Comparison of ENCODE assay signal across 12 mouse cellular contexts in genomic region chr3:94710591-94710990, GRCm38 (mm10). TPM values are rescaled to one million over a fixed set of nuclear protein-coding genes. Genes with fewer than 3 reads are reported as not detected.
DNase-seq lines count a peak whose midpoint lies in the region; ATAC-seq and TF ChIP-seq lines count a peak whose summit lies in the region.
"Not testable (repeated sequence)": the region's sequence is repeated elsewhere in the genome, so short reads cannot be mapped to it uniquely, and the experiment has no call there.
"Had no signal": no experiment of that assay in that cellular context is flagged by ENCODE, and none has a peak within 500 bp of the region (broad histone marks: within the 10 kb centered on the region; RNA-seq: fewer than 3 reads in every experiment).

No protein-coding gene starts in this region.

- not testable (repeated sequence) for TF ChIP-seq CTCF in liver, embryonic 14.5 days (IDR thresholded peaks at IDR 0.05; ENCODE audit: low read depth); lung, embryonic 14.5 days (IDR thresholded peaks at IDR 0.05; ENCODE audit: low read depth); lung, postnatal 0 days (IDR thresholded peaks at IDR 0.05)

- not testable (repeated sequence) for DNase-seq in liver, embryonic 11.5 days (ENCODE audit: low spot score); liver, embryonic 14.5 days (ENCODE audit: low read depth in 3 of 3, low spot score in 3 of 3); lung, embryonic 14.5 days; lung, postnatal 0 days (ENCODE audit: low spot score)

- not testable (repeated sequence) for H3K27me3 ChIP-seq in heart, embryonic 12.5 days (replicated peaks); intestine, embryonic 15.5 days (replicated peaks); liver, embryonic 11.5 days (replicated peaks; ENCODE audit: control insufficient read depth, insufficient read depth, low read length); liver, embryonic 14.5 days (ENCODE audit: control insufficient read depth, insufficient read depth, low read length); lung, embryonic 14.5 days (ENCODE audit: insufficient read depth, low read length); lung, postnatal 0 days (replicated peaks; ENCODE audit: insufficient read depth, low read length)

- not testable (repeated sequence) for H3K36me3 ChIP-seq in heart, embryonic 12.5 days; intestine, embryonic 15.5 days; liver, embryonic 11.5 days (ENCODE audit: control insufficient read depth, insufficient read depth, low read length); liver, embryonic 14.5 days (replicated peaks; ENCODE audit: control insufficient read depth, insufficient read depth, low read depth); lung, embryonic 14.5 days (ENCODE audit: insufficient read depth); lung, postnatal 0 days (ENCODE audit: insufficient read depth, low read length)

- not testable (repeated sequence) for TF ChIP-seq EP300 in liver, embryonic 14.5 days (IDR thresholded peaks at IDR 0.05; ENCODE audit: low read depth); lung, postnatal 0 days (IDR thresholded peaks at IDR 0.05)

- not testable (repeated sequence) for H3K9ac ChIP-seq in heart, embryonic 12.5 days; intestine, embryonic 15.5 days; liver, embryonic 11.5 days (ENCODE audit: low read depth, low read length); liver, embryonic 14.5 days (replicated peaks); lung, embryonic 14.5 days; lung, postnatal 0 days (replicated peaks; ENCODE audit: low read depth)

- H3K4me2 ChIP-seq in heart, embryonic 12.5 days; intestine, embryonic 15.5 days (replicated peaks); liver, embryonic 11.5 days; liver, embryonic 14.5 days (ENCODE audit: low read depth); lung, embryonic 14.5 days; lung, postnatal 0 days (replicated peaks; ENCODE audit: low read depth, low read length): not testable (repeated sequence)

- ATAC-seq in heart, embryonic 12.5 days (ENCODE audit: insufficient number of reproducible peaks, low FRiP score): peak; percentile 57
- ATAC-seq in intestine, embryonic 15.5 days: peak; percentile 86
- ATAC-seq in liver, embryonic 11.5 days (replicated peaks; ENCODE audit: low FRiP score): peak; percentile 54; the same call in 1 of the 2 replicates
- peak; percentile 39; the same call in 1 of the 2 replicates for ATAC-seq in liver, embryonic 14.5 days (ENCODE audit: insufficient read depth)
- ATAC-seq in lung, embryonic 14.5 days (ENCODE audit: insufficient read depth): peak; percentile 80
- peak; percentile 37; the same call in 1 of the 2 replicates for ATAC-seq in lung, postnatal 0 days

- not testable (repeated sequence) for H3K4me3 ChIP-seq in heart, embryonic 12.5 days; intestine, embryonic 15.5 days (replicated peaks); liver, embryonic 11.5 days (ENCODE audit: low read depth, low read length); liver, embryonic 14.5 days (ENCODE audit: insufficient read depth in 1 of 2, low read depth in 2 of 2, low read length in 2 of 2); lung, embryonic 14.5 days (ENCODE audit: low read depth, low read length); lung, postnatal 0 days (ENCODE audit: low read depth, low read length)

- H3K4me1 ChIP-seq in heart, embryonic 12.5 days (replicated peaks); intestine, embryonic 15.5 days (replicated peaks); liver, embryonic 11.5 days (replicated peaks; ENCODE audit: control insufficient read depth, insufficient read depth, low read length); liver, embryonic 14.5 days (replicated peaks; ENCODE audit: control insufficient read depth in 2 of 2, insufficient read depth in 2 of 2, low read length in 1 of 2); lung, embryonic 14.5 days (ENCODE audit: insufficient read depth); lung, postnatal 0 days (ENCODE audit: insufficient read depth, low read depth, low read length): not testable (repeated sequence)

- H3K9me3 ChIP-seq in heart, embryonic 12.5 days (replicated peaks); intestine, embryonic 15.5 days; liver, embryonic 11.5 days (ENCODE audit: control insufficient read depth, low read length); liver, embryonic 14.5 days (ENCODE audit: control insufficient read depth, low read length); lung, embryonic 14.5 days (ENCODE audit: low read depth, low read length); lung, postnatal 0 days (ENCODE audit: low read length): not testable (repeated sequence)

- not testable (repeated sequence) for H3K27ac ChIP-seq in heart, embryonic 12.5 days (ENCODE audit: poor library complexity, severe bottlenecking); intestine, embryonic 15.5 days; liver, embryonic 11.5 days (ENCODE audit: low read depth, low read length); liver, embryonic 14.5 days; lung, embryonic 14.5 days (ENCODE audit: low read depth); lung, postnatal 0 days (ENCODE audit: low read length)

RNA-seq across cellular contexts. Expression of gene Selenbp2, which starts 17.2 kb away (rescaled TPM):
- polyA plus RNA-seq in heart, embryonic 12.5 days (2016; fragmentation: Nextera tagmentation; extraction: Ambion mirVana): 0.54 and 0.76 TPM in 2 replicates
- polyA plus RNA-seq in intestine, embryonic 15.5 days (2015; fragmentation: Nextera tagmentation; extraction: Ambion mirVana): 4.0 and 5.5 TPM in 2 replicates
- polyA plus RNA-seq in liver, embryonic 11.5 days (2014; fragmentation: Nextera tagmentation; extraction: Ambion mirVana): 1.7 and 2.6 TPM in 2 replicates
- 19.6 and 20.7 TPM in 2 replicates for polyA plus RNA-seq in liver, embryonic 14.5 days (2012; rRNA removed)
- 21.2 and 24.3 TPM in 2 replicates for polyA plus RNA-seq in liver, embryonic 14.5 days (2014; fragmentation: Nextera tagmentation; extraction: Ambion mirVana)
- 4.2 and 4.9 TPM in 2 replicates for polyA plus RNA-seq in lung, embryonic 14.5 days (2014; fragmentation: Nextera tagmentation; extraction: Ambion mirVana)
- polyA plus RNA-seq in lung, postnatal 0 days (2015; fragmentation: Nextera tagmentation; extraction: Ambion mirVana): 7.8 and 8.5 TPM in 2 replicates
- polyA plus RNA-seq: embryonic facial prominence, embryonic 11.5 days; forebrain, embryonic 10.5 days; forebrain, embryonic 13.5 days; forebrain, embryonic 16.5 days; hindbrain, embryonic 11.5 days; hindbrain, embryonic 14.5 days had no signal

RNA-seq across cellular contexts. Expression of gene Tuft1, which starts 51.9 kb away (rescaled TPM):
- polyA plus RNA-seq in heart, embryonic 12.5 days (2016; fragmentation: Nextera tagmentation; extraction: Ambion mirVana): 8.0 and 8.5 TPM in 2 replicates
- polyA plus RNA-seq in intestine, embryonic 15.5 days (2015; fragmentation: Nextera tagmentation; extraction: Ambion mirVana): 10.2 and 11.6 TPM in 2 replicates
- polyA plus RNA-seq in liver, embryonic 11.5 days (2014; fragmentation: Nextera tagmentation; extraction: Ambion mirVana): 7.7 and 8.8 TPM in 2 replicates
- polyA plus RNA-seq in liver, embryonic 14.5 days (2012; rRNA removed): 5.7 and 6.2 TPM in 2 replicates
- polyA plus RNA-seq in liver, embryonic 14.5 days (2014; fragmentation: Nextera tagmentation; extraction: Ambion mirVana): 7.4 and 7.8 TPM in 2 replicates
- 8.2 and 8.8 TPM in 2 replicates for polyA plus RNA-seq in lung, embryonic 14.5 days (2014; fragmentation: Nextera tagmentation; extraction: Ambion mirVana)
- polyA plus RNA-seq in lung, postnatal 0 days (2015; fragmentation: Nextera tagmentation; extraction: Ambion mirVana): 16.9 and 19.5 TPM in 2 replicates
